Mouse (Mus musculus): ENCODE measurements around the gene Plod2. TPM values are rescaled to one million over a fixed set of nuclear protein-coding genes. Genes with fewer than 3 reads are reported as not detected.

The Plod2 gene
- polyA plus RNA-seq, 1 experiment from 2014 or later = 37.1 TPM

GRCm38 (mm10) chr9:92563306-92563705 is 21.3 kb downstream of the Plod2 start:
- H3K27me3 ChIP-seq (ENCODE audit: control insufficient read depth, insufficient read depth, low read length) = no peaks in the 10 kb centered on the region
- H3K27ac ChIP-seq (ENCODE audit: low read depth, low read length) = no peak overlapping the region
- H3K36me3 ChIP-seq (ENCODE audit: control insufficient read depth, insufficient read depth, low read length) = no peaks in the 10 kb centered on the region
- no peak overlapping the region for H3K4me2 ChIP-seq (replicated peaks; ENCODE audit: low read depth, low read length)
- ATAC-seq (ENCODE audit: low FRiP score, low TSS enrichment) = no peak
- no peak overlapping the region for H3K4me3 ChIP-seq (ENCODE audit: low read length)
- WGBS = 82% methylated on average over 6 of the region's 6 CpGs
- no peak overlapping the region for H3K9ac ChIP-seq (ENCODE audit: low read depth, low read length)
- peaks cover 15% of the 10 kb centered on the region for H3K4me1 ChIP-seq (ENCODE audit: control insufficient read depth, insufficient read depth, low read length)
- no peaks in the 10 kb centered on the region for H3K9me3 ChIP-seq (ENCODE audit: control insufficient read depth, low read length)

GRCm38 (mm10) chr9:92564391-92564790 is 22.4 kb downstream of the Plod2 start:
- H3K27ac ChIP-seq (ENCODE audit: low read depth, low read length) = no peak overlapping the region
- peaks cover 15% of the 10 kb centered on the region for H3K4me1 ChIP-seq (ENCODE audit: control insufficient read depth, insufficient read depth, low read length)
- no peak overlapping the region for H3K9ac ChIP-seq (ENCODE audit: low read depth, low read length)
- H3K27me3 ChIP-seq (ENCODE audit: control insufficient read depth, insufficient read depth, low read length) = no peaks in the 10 kb centered on the region
- no peak for ATAC-seq (ENCODE audit: low FRiP score, low TSS enrichment)
- no peaks in the 10 kb centered on the region for H3K9me3 ChIP-seq (ENCODE audit: control insufficient read depth, low read length)
- no peaks in the 10 kb centered on the region for H3K36me3 ChIP-seq (ENCODE audit: control insufficient read depth, insufficient read depth, low read length)
- WGBS = 82% methylated on average over 1 of the region's 1 CpGs
- H3K4me3 ChIP-seq (ENCODE audit: low read length) = no peak overlapping the region
- no peak overlapping the region for H3K4me2 ChIP-seq (replicated peaks; ENCODE audit: low read depth, low read length)

- WGBS = 70% methylated on average over 3 of the region's 3 CpGs
- ATAC-seq (ENCODE audit: low FRiP score, low TSS enrichment) = no peak
- H3K27me3 ChIP-seq (ENCODE audit: control insufficient read depth, insufficient read depth, low read length) = no peaks in the 10 kb centered on the region
- H3K4me2 ChIP-seq (replicated peaks; ENCODE audit: low read depth, low read length) = no peak overlapping the region
- H3K36me3 ChIP-seq (ENCODE audit: control insufficient read depth, insufficient read depth, low read length) = no peaks in the 10 kb centered on the region
- H3K4me1 ChIP-seq (ENCODE audit: control insufficient read depth, insufficient read depth, low read length) = peaks cover 2% of the 10 kb centered on the region
- no peaks in the 10 kb centered on the region for H3K9me3 ChIP-seq (ENCODE audit: control insufficient read depth, low read length)
- H3K9ac ChIP-seq (ENCODE audit: low read depth, low read length) = no peak overlapping the region
- no peak overlapping the region for H3K4me3 ChIP-seq (ENCODE audit: low read length)
- no peak overlapping the region for H3K27ac ChIP-seq (ENCODE audit: low read depth, low read length)
These were observed 24.2 kb downstream of the Plod2 start for GRCm38 (mm10) chr9:92566234-92566633.

GRCm38 (mm10) chr9:92567474-92567873 is 25.5 kb downstream of the Plod2 start:
- Histone ChIP-seq H3K27ac (ENCODE audit: low read depth, low read length) (no peak overlapping the region), H3K9me3 (ENCODE audit: control insufficient read depth, low read length) (no peaks in the 10 kb centered on the region), H3K4me1 (ENCODE audit: control insufficient read depth, insufficient read depth, low read length) (0 out of 2 replicates have a peak, but pooled peaks cover 1% of the 10 kb centered on the region), H3K36me3 (ENCODE audit: control insufficient read depth, insufficient read depth, low read length) (no peaks in the 10 kb centered on the region), H3K4me3 (ENCODE audit: low read length) (no peak overlapping the region), H3K4me2 (replicated peaks; ENCODE audit: low read depth, low read length) (no peak overlapping the region), H3K27me3 (ENCODE audit: control insufficient read depth, insufficient read depth, low read length) (no peaks in the 10 kb centered on the region), H3K9ac (ENCODE audit: low read depth, low read length) (no peak overlapping the region)
- 70% methylated on average over 7 of the region's 7 CpGs for WGBS
- ATAC-seq (ENCODE audit: low FRiP score, low TSS enrichment) = no peak

GRCm38 (mm10) chr9:92568798-92569197 is 26.8 kb downstream of the Plod2 start:
- no peak for ATAC-seq (ENCODE audit: low FRiP score, low TSS enrichment)
- WGBS = 89% methylated on average over 3 of the region's 3 CpGs
- Histone ChIP-seq H3K27ac (ENCODE audit: low read depth, low read length) (no peak overlapping the region), H3K27me3 (ENCODE audit: control insufficient read depth, insufficient read depth, low read length) (no peaks in the 10 kb centered on the region), H3K36me3 (ENCODE audit: control insufficient read depth, insufficient read depth, low read length) (no peaks in the 10 kb centered on the region), H3K4me1 (ENCODE audit: control insufficient read depth, insufficient read depth, low read length) (0 out of 2 replicates have a peak, but pooled peaks cover 3% of the 10 kb centered on the region), H3K4me2 (replicated peaks; ENCODE audit: low read depth, low read length) (no peak overlapping the region), H3K9ac (ENCODE audit: low read depth, low read length) (no peak overlapping the region), H3K9me3 (ENCODE audit: control insufficient read depth, low read length) (no peaks in the 10 kb centered on the region), H3K4me3 (ENCODE audit: low read length) (no peak overlapping the region)

GRCm38 (mm10) chr9:92572376-92573108 is 30.5 kb downstream of the Plod2 start:
- Histone ChIP-seq H3K27ac (ENCODE audit: low read depth, low read length) (no peak overlapping the region), H3K27me3 (ENCODE audit: control insufficient read depth, insufficient read depth, low read length) (no peaks in the 10 kb centered on the region), H3K4me1 (ENCODE audit: control insufficient read depth, insufficient read depth, low read length) (0 out of 2 replicates have a peak, but pooled peaks cover 3% of the 10 kb centered on the region), H3K4me2 (replicated peaks; ENCODE audit: low read depth, low read length) (no peak overlapping the region), H3K9me3 (ENCODE audit: control insufficient read depth, low read length) (no peaks in the 10 kb centered on the region), H3K4me3 (ENCODE audit: low read length) (no peak overlapping the region), H3K9ac (ENCODE audit: low read depth, low read length) (no peak overlapping the region), H3K36me3 (ENCODE audit: control insufficient read depth, insufficient read depth, low read length) (no peaks in the 10 kb centered on the region)
- WGBS = 49% methylated on average over 8 of the region's 8 CpGs
- 0 out of 2 replicates have a peak, but pooled peaks have one; percentile 64 for ATAC-seq (ENCODE audit: low FRiP score, low TSS enrichment)

- H3K9me3 ChIP-seq (ENCODE audit: control insufficient read depth, low read length) = no peaks in the 10 kb centered on the region
- H3K27me3 ChIP-seq (ENCODE audit: control insufficient read depth, insufficient read depth, low read length) = no peaks in the 10 kb centered on the region
- H3K4me2 ChIP-seq (replicated peaks; ENCODE audit: low read depth, low read length) = no peak overlapping the region
- no peak for ATAC-seq (ENCODE audit: low FRiP score, low TSS enrichment)
- H3K27ac ChIP-seq (ENCODE audit: low read depth, low read length) = no peak overlapping the region
- H3K4me1 ChIP-seq (ENCODE audit: control insufficient read depth, insufficient read depth, low read length) = no peaks in the 10 kb centered on the region
- no peak overlapping the region for H3K4me3 ChIP-seq (ENCODE audit: low read length)
- peaks cover 21% of the 10 kb centered on the region for H3K36me3 ChIP-seq (ENCODE audit: control insufficient read depth, insufficient read depth, low read length)
- 93% methylated on average over 5 of the region's 5 CpGs for WGBS
- H3K9ac ChIP-seq (ENCODE audit: low read depth, low read length) = no peak overlapping the region
These were observed 41.9 kb downstream of the Plod2 start for GRCm38 (mm10) chr9:92583876-92584275.

- Histone ChIP-seq H3K4me2 (replicated peaks; ENCODE audit: low read depth, low read length) (no peak overlapping the region), H3K27me3 (ENCODE audit: control insufficient read depth, insufficient read depth, low read length) (no peaks in the 10 kb centered on the region), H3K36me3 (ENCODE audit: control insufficient read depth, insufficient read depth, low read length) (peaks cover 30% of the 10 kb centered on the region), H3K4me3 (ENCODE audit: low read length) (no peak overlapping the region), H3K4me1 (ENCODE audit: control insufficient read depth, insufficient read depth, low read length) (no peaks in the 10 kb centered on the region), H3K9ac (ENCODE audit: low read depth, low read length) (no peak overlapping the region), H3K27ac (ENCODE audit: low read depth, low read length) (no peak overlapping the region), H3K9me3 (ENCODE audit: control insufficient read depth, low read length) (no peaks in the 10 kb centered on the region)
- ATAC-seq (ENCODE audit: low FRiP score, low TSS enrichment) = no peak
- WGBS = 83% methylated on average over 1 of the region's 1 CpGs
These were observed 44.0 kb downstream of the Plod2 start for GRCm38 (mm10) chr9:92586025-92586424.

GRCm38 (mm10) chr9:92587391-92587790 is 45.4 kb downstream of the Plod2 start:
- WGBS = 96% methylated on average over 8 of the region's 8 CpGs

More at GRCm38 (mm10) chr9:92587391-92587790, 45.4 kb downstream of the Plod2 start:
- ATAC-seq (ENCODE audit: low FRiP score, low TSS enrichment) = no peak
- H3K4me2 ChIP-seq (replicated peaks; ENCODE audit: low read depth, low read length) = no peak overlapping the region
- H3K4me1 ChIP-seq (ENCODE audit: control insufficient read depth, insufficient read depth, low read length) = no peaks in the 10 kb centered on the region
- H3K36me3 ChIP-seq (ENCODE audit: control insufficient read depth, insufficient read depth, low read length) = peaks cover 30% of the 10 kb centered on the region
- no peaks in the 10 kb centered on the region for H3K9me3 ChIP-seq (ENCODE audit: control insufficient read depth, low read length)
- no peak overlapping the region for H3K4me3 ChIP-seq (ENCODE audit: low read length)
- H3K27ac ChIP-seq (ENCODE audit: low read depth, low read length) = no peak overlapping the region
- H3K9ac ChIP-seq (ENCODE audit: low read depth, low read length) = no peak overlapping the region
- H3K27me3 ChIP-seq (ENCODE audit: control insufficient read depth, insufficient read depth, low read length) = no peaks in the 10 kb centered on the region
